Mouse (Mus musculus) CD4-positive, CD25-positive, alpha-beta regulatory T cell, adult 9 weeks (primary cell): Measurements from ENCODE around the gene Olfr59. TPM values are rescaled to one million over a fixed set of nuclear protein-coding genes. Genes with fewer than 3 reads are reported as not detected.

Experiments
- polyA plus RNA-seq: library from polyadenylated mRNA; unstranded; fragments of 100-300 nt; shearing (Covaris generic); gene quantifications from one replicate; pipeline ENCODE4 v1.2.1, GENCODE M21; 2017

The Olfr59 gene
- not detected for polyA plus RNA-seq

DNA sequence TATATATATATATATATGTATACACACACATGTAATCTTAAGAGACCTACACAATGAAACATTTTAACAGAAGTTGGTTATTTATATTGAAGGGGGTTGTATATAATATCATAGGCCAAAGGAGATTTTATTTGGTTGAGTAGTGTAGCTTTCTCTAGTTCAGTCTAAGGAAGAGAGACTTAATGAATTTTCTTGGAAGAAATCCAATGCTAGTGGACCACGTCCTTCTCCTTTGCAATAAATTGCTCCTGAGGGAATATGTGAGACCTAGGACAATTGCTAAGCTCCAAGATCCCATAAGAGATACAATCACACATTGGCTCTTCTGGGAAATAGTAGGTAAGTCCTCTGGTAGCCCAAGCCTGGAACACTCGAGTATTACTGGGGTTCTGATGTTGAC is at the start of gene Olfr59:
Gene Olfr59, plus strand, starts transcription at position 301 of the 400 bp plus-strand sequence.

DNA sequence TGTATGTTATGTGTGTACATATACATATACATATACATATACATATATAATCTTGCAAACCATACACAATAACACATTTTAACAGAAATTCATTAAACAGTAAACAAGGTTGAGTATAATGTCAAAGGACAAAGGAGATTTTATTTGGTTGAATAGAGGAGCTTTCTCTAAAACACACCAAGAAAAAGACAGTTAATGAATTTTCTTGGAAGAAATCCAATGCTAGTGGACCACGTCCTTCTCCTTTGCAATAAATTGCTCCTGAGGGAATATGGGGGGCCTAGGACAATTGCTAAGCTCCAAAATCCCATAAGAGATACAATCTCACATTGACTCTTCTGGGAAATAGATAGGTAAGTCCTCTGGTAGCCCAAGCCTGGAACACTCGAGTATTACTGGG is 24.0 kb upstream of the Olfr59 start, which contains the start of gene Olfr406:
Gene Olfr406, plus strand, starts transcription at position 301 of the 400 bp plus-strand sequence.

DNA sequence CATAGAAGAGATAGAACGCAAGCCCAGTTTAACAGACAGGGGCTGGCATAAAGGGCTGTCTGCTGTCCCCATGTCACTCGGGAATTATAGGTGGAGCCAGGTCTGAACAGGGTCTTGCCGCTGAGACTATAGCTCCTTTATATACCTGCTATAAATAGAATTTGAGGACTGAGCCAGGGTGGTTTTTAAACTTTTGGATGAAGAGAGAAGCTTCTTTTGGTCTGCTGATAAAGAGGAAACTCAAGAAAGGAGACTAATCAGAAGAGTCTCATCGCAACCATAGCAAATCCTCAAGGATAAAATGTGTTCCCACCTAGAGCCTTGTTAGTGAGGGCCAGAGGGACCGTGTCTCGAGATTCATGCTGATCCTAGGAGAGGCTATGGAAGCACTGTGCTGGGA is 54.4 kb downstream of the Olfr59 start, which contains the start of gene Olfr410:
Gene Olfr410, minus strand, starts transcription at position 101 of the 400 bp plus-strand sequence.

Other genes starting within 250 kb of the Olfr59 start
- gene Olfr139, start 227.2 kb upstream of the Olfr59 start, polyA plus RNA-seq: not detected
- not detected for gene Olfr399, start 227.1 kb upstream of the Olfr59 start, polyA plus RNA-seq
- not detected for gene Zfp616, start 213.8 kb upstream of the Olfr59 start, polyA plus RNA-seq
- not detected for gene Olfr401, start 170.0 kb upstream of the Olfr59 start, polyA plus RNA-seq
- not detected for gene Olfr402, start 130.2 kb upstream of the Olfr59 start, polyA plus RNA-seq
- not detected for gene Olfr403, start 97.5 kb upstream of the Olfr59 start, polyA plus RNA-seq
- not detected for gene Olfr43, start 72.4 kb upstream of the Olfr59 start, polyA plus RNA-seq
- gene Olfr406, start 23.9 kb upstream of the Olfr59 start, polyA plus RNA-seq: not detected
- gene Olfr410, start 54.3 kb downstream of the Olfr59 start, polyA plus RNA-seq: not detected
- gene Olfr411, start 68.9 kb downstream of the Olfr59 start, polyA plus RNA-seq: not detected
- not detected for gene Olfr412, start 78.3 kb downstream of the Olfr59 start, polyA plus RNA-seq